Mouse (Mus musculus): Measurements from ENCODE around the gene Cdk2ap2.

DNA sequence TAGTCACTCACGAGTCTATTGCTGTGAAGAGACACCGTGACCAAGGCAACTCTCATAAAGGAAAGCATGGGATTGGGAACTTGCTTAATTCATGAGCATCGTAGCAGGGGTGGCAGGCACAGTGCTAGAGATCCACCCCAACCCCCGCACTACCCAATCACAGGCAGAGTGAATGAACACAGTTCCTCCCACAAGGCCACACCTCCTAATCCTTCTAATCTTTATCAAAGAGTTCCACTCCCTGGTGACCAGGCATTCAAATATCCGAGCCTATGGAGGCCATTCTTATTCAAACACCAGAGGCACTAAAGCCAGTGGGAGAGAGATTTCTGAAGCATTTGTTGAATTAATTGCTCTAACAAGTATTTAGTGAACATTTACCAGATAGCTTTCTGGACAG lies 49.0 kb downstream of the Cdk2ap2 start:
- TF ChIP-seq CTCF (IDR thresholded peaks at IDR 0.05; ENCODE audit: insufficient read depth, low read depth, low read length) (no peak), POLR2A (IDR thresholded peaks at IDR 0.05; ENCODE audit: insufficient read depth, low read depth, low read length) (no peak)

All from olfactory bulb, adult 2 months (tissue).